Mouse (Mus musculus): ENCODE results near the gene 2310009B15Rik.

DNA sequence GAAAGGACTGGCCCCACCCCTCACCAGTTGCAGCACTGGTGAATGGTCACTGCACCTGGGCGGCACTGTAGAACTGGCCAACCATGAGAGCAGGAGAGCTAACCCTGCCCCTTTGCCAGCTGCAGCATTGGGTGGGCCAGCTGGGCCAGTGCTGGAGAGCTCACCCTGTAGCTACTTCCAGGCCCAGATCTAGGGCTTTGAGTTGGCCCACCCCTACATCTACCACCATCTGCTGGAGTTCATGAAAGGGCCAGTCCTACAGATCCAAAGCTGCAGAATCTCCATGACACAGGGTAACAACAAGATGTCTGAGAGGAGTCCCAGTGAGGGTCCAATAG is 33.7 kb downstream of the 2310009B15Rik start:
- no peak for TF ChIP-seq POLR2A (IDR thresholded peaks at IDR 0.05; ENCODE audit: borderline replicate concordance, extremely low read depth, insufficient read depth, insufficient read length, poor library complexity, severe bottlenecking)
- no peak for TF ChIP-seq CTCF (IDR thresholded peaks at IDR 0.05; ENCODE audit: borderline replicate concordance, extremely low read depth, insufficient read depth, insufficient read length)

Measured in brain, embryonic 14.5 days (tissue).